Mouse (Mus musculus) right cerebral cortex, postnatal 36 days (tissue): ENCODE measurements around the gene Tfeb.
A peak's percentile ranks its signal among the peaks of the same experiment; 100 is the strongest.

Source experiments
- DNase-seq, 2 experiments: peaks; one replicate each; pipeline ENCODE4 v3.0.0; 2022; ENCODE audit warnings: low spot score in 2 of 2, mixed read lengths in 1 of 2

Gene Tfeb

GRCm38 (mm10) chr17:47711883-47712282, 24.9 kb upstream of the Tfeb start:
- no peak for DNase-seq

DNA sequence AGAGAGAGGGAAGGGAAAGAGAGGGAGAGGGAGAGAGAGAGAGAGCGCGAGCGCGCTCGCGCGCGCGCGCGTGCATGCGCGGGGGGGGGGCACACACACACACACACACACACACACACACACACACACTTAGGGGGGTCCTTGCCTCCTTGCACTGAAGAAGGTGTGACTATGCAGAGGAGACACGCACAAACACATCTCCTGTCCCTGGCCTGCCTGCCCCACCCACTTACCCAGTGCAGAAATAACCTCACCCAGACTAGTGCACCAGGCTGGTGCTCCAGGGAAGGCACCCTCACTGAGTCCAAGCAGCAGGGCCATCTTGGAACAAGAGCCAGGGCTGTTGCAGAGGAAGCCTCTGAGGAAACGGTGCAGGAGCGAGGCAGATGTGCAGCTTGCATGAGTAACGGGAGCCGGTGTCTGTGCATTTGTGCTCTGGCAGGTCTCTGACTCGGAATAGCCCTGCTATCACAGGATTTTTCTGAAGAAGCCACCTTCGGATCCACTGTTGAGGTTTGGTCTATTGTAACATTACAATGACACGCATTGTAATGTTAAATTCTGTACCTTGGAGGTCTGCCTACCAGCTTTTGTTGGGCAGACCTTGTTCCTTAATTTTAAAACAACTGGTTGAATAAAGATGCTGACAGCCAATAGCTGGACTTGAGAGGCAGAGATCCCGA, 23.8 kb upstream of the Tfeb start:
- no peak for DNase-seq

DNA sequence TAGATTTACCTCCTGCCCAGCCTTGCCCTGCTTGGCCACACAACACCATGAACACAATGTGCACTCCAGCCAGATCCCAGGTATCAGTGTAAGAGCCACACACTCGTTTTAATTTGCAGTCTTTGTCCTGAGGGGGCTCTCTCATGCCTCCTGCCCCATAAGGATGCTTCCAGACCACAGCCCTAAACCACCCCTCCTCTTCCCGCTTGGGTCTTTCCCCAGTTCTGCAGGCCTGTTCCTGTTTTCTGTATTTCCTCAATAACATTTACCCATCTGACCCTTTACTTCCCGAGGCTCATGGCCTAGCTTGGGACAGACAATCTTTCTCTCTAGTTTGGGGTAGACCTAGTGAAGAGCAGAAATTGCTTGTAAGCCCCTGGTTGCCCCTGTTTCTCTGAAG, 21.8 kb upstream of the Tfeb start:
- DNase-seq: no peak

GRCm38 (mm10) chr17:47721183-47721582, 15.6 kb upstream of the Tfeb start:
- no peak for DNase-seq

- no peak for DNase-seq
Measured at GRCm38 (mm10) chr17:47726566-47726965, 10.3 kb upstream of the Tfeb start, which contains the start of gene Pgc. Pgc (plus strand) TSS chr17:47726842.

GRCm38 (mm10) chr17:47730633-47731575, 5.9 kb upstream of the Tfeb start:
- no peak for DNase-seq

DNA sequence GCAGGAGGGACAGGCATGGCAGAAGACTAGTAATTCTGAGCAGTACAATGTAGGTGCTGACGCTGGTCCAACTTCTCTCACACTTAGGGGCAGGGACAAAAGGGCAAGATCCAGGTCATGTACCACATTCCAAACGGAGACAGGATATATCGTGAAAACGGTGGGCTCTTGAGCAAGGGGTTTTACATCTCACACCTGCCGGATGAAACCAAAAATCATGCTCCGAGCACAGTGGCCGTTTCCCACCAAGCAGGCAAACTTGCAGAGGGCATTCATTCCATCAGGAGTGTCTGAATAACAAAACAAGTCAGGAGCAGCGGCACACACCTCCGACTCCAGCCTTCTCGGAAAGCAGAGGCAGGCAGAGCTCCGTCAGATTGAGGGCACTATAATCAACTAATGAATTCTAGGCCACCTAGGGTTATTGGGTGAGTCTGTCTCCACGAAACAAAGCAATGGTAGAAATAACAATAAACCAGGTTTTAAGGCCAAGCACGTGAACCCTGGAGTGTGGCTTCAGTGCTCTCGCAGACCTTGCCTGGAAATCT, 1.2 kb upstream of the Tfeb start:
- DNase-seq: no peak

DNA sequence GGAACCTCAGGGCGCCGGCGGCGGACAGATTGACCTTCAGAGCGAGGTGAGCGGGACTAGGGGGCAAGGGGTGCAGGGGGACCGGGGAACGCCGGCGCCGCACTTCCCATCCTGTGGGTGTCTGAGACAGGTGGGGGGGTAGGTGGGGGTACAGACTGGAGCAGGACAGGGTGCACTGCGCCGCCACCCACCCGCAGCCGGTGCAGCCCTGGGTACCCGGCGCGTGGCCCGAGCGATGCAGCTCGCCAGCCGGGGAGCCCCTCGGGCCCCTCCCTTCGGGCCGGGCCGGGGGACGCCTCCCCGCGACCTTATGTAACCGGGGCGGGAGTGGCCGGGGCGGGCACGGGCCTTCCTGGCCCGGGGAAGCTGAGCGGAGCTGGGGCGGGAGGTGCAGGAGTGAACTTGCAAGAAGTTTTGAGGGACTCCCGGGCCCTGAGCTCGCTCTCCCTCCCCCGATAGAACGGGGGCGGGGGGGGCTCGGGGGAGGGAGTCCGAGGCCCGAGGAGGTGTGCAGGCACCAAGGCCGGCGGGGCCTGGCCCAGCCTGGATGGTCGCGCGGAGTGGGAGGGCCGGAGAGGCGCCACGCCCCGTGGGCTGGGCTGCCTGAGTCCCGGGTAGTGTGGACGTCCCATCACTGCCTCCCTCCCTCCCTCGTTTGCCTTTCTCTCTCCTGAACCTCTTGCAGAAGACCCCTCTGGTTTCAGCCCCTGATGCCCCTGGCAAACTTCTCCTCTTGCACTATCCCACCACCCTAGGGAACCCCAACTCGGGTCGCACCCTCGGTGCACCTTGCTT, 638 bp downstream of the Tfeb start:
- DNase-seq: peak; percentile 71 to 79

DNA sequence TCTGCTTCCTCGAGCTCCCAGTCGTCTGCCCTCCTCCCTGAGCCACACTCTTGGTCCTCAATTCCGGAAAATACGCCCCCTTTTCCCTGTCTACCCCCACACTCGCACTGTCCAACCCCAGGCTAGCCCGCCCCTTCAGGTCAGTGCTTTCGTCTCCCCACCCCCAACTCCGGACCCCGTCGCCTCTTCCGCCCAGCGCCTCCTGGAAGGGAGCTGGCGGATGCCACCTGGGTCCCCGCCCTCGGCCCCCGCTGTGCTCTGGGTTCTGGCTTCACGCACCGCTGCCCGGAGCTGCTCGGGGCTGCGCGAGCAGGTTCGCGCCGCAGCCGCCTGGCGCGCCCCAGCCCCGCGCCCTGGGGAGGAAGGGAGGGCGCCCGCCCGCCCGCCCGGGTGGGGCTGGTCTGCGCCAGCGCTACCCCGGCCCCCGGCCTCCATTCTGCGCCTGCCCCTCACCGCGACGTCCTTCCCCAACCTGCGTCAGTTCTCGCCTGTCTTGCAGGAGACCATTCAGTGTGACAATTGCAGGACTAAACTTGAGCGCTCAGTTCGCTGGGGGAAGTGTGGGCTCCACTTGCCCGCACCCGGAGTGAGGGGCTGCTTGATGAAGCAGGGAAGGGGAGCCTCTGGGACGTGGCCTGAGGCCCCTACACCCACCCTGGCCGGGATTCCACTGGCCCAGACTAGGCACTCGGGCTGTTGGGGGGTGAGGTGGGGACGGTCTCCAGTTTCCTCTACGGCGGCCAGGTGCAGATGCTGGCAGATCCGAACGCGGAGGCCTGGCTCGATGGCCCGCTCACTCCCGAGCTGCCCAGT, 1.4 kb downstream of the Tfeb start:
- DNase-seq: no peak

DNA sequence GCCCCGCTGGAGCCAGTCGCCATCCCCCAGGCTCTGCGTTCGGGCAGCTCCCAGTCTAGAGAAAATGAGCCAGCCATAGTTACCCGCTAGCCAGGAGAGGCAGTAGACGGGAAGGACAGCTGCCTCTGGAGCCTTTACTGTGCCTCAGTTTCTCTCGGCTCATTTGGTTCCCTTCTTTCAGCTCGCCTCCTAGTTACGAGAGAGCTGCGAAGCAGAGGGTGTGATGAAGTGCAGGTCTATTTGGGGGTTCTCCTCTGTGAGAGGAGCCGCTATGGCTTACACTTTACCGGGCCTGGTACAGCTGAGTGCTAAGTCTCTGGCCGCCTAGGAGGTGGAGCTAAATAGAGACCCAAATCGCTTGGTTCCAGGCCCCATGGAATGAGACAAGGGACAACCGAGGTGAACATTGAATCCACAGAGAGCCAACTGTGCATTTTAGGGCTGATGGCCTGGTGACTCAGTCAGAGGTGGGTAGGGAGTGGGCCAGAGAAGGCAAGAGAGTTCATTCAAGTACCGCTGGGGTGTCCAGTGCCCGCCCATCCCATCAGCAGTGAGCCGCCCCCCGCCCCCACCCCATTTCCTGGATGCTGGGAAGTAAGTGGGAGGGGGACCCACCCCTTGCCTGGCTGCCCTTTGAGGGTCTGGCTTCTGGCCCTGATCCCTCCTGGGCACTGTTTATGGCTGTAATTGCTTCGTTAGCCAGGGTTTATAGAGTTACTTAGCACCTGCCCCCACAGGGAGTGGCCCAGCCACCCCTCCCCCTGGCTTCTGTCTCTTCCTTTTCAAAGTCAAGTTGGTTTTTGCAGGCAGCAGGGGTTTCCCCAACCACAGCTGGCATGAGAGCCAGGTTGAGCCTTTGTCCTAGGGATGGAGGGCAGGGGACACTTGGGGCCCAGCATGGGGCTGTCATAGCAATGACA, 2.3 kb downstream of the Tfeb start:
- DNase-seq: no peak

GRCm38 (mm10) chr17:47740186-47740585, 3.4 kb downstream of the Tfeb start:
- no peak for DNase-seq

DNA sequence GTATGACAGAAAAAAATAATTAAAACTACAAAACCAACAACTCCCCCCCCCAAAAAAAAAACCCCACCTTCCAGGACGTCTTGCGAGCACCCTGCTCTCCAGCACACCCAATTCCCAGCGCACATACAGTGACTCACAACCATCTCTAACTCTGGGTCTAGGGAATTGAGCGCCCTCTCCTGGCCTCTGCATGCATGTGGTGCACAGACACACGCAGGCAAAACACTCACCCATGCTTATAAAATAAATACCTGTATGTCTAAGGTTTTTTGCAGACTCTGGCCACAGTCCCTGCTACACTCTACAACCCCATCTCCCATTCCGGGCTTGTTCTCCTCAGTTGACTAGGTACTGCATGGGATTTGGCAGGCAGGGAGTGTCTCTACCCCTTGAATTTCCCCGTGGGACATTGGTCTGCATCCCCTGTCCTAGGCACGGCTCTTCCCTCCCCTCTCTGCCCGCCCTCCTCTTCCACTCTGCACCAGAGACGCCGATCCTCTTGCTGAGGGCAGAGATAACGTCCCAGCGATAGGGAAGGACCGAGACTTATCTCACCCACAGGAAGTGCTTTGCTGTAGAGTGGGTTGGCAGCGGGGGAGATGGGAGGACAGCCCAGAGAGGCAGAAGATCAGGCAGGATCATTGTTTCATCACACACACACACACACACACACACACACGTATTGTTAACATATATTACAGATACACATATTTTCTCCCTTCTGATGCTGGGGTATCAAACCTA, 6.3 kb downstream of the Tfeb start:
- DNase-seq: no peak

GRCm38 (mm10) chr17:47744086-47744485, 7.3 kb downstream of the Tfeb start:
- DNase-seq: no peak

DNA sequence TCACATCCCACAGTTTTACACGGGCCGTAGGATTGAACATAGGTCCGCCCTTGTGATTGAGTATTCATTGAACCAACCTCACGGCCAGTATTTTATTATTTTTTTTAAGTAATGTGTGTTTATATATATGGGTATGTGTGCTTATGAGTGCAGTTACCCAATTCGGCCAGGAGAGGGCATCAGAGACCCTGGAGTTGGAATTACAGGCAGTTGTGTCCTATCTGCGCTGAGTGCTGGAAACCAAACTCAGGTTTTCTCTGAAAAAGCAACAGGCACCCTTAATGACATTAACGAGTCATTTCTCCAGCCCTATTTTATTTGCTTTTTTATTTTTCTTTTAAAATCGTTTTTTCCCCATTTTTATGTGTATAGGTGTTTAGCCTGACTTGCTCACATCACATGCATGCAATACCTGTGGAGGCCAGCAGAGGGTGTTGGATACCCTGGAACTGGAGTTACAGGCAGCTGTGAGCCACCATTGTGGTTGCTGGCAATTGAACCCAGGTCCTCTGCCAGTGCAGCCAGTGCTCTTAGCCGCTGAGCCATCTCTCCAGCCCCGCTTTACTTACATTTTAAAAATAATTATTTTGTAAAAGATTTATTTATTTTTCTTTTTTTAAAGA, 8.0 kb downstream of the Tfeb start:
- no peak for DNase-seq

DNA sequence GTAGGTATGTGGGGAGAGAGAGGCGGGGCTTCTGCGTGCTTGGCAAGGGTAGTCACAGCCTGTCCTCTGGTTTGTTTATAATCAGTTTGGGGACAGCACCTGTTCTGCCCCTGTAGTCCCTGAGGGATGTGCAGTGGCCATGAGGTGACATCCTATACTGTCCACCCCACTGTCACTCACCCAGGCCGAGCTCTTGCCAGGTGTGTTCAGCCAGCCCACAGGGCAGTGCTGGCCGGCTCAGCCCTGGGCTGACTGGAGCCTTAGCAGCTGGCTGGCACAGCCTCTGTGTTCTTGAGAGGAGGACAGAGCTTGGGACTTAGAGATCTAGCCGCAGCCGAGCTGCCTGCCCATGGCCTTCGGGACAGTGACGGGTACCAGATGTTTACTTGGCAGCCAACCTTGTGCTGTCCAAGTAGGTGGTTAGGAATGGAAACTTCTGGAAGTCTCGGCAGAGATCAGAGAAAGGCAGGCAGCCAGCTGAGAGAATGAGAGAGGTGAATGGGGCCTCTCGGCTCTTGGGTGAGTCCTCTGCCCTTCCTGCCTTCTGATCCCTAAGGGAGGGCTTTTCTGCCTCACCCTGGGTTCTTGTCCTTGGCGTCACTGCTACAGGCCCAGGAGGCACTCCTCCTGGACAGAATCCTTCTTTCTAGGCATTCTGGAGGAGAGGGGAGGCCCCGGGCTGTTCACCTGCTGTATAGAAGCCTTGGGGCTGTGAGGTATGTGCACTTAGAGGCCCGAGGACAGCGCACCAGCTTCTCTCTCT, 12.1 kb downstream of the Tfeb start:
- DNase-seq: no peak

GRCm38 (mm10) chr17:47749626-47750025, 12.8 kb downstream of the Tfeb start:
- no peak for DNase-seq

GRCm38 (mm10) chr17:47750101-47750500, 13.3 kb downstream of the Tfeb start:
- no peak for DNase-seq

GRCm38 (mm10) chr17:47751811-47752210, 15.0 kb downstream of the Tfeb start:
- no peak for DNase-seq
